Mouse (Mus musculus): Measurements from ENCODE around the gene St7l. TPM values are rescaled to one million over a fixed set of nuclear protein-coding genes. Genes with fewer than 3 reads are reported as not detected.
A peak's percentile ranks its signal among the peaks of the same experiment; 100 is the strongest.

St7l gene
- polyA plus RNA-seq, 1 experiment: 13.7 TPM

DNA sequence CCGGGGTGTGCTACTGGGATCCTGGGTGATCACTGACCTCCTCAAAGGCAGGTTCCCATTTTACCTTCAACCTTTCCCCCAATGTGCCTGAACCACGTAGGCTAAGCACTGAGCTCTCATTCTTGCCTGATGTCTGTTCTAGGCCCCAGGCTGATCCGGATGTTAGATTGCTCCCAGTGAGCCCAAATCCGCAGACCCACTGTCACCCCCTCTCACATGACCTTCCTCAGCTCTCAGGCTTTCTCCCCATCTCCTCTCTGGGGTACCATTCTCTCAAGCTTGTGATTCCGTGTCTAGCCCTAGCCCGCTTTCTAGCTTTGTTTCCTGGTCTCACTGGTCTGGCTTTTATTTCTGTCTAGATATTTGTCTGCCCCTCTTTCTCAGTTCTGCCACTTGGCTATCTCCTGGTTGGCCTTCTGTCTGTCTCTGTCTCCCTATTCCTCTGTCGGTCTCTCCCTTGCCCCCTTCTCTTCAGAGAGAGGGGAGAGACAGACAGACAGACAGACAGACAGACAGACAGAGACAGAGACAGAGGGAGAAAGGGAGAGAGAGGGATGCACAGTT lies 102.3 kb downstream of the St7l start:
- Histone ChIP-seq H3K4me1 (ENCODE audit: control insufficient read depth, insufficient read depth, low read length) (peaks cover 5% of the 10 kb centered on the region; the same call in 1 of the 2 replicates), H3K27ac (ENCODE audit: insufficient read depth, low read length) (no peak overlapping the region), H3K4me3 (replicated peaks; ENCODE audit: insufficient read depth, low read depth, low read length) (no peak overlapping the region), H3K27me3 (ENCODE audit: control insufficient read depth, insufficient read depth, low read length) (peaks cover 6% of the 10 kb centered on the region; the same call in 1 of the 2 replicates)
- no peak for TF ChIP-seq POLR2A (IDR thresholded peaks at IDR 0.05; ENCODE audit: borderline replicate concordance, insufficient read depth, low read length)
- TF ChIP-seq CTCF (IDR thresholded peaks at IDR 0.05; ENCODE audit: borderline replicate concordance, insufficient read depth, low read depth, low read length): no peak
- no peak for DNase-seq
- 87% methylated on average over 7 of the region's 7 CpGs for WGBS

DNA sequence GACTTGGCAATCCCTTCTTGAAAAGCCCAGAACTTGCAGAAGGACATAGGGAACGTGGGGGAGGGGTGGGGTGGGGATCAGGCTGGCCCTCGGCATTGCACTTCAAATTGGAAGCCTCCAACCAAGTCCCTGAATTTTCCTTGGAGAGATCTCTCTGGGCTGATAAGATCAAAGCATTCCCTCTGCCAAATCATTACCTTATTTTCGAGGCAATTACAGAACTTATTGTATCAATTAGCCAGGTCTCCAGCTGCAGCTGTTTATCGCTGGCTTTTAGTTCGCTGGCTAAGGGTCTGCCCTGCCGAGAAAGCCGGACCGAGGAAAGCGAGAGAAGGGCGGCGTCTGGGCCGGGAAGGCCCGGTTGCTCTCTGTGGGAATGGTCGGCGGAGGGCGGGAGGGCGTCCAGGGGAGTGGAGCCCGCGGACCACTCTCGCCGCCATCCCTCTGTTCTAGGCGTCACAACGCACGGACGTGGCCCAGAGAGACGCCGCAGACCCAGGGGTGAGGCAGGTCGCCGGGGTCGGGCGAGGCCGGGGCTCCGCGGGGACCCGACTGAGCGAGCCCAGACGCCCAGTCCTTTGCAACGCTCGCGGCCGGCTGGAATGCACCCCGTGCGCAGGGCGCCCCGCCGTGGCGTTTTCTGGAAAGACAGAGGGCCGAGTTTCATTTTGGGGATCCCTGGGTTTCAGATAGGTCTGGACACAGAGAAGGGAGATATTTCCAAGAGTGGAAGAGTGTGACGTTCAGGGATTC lies 103.9 kb downstream of the St7l start:
- H3K4me1 ChIP-seq (ENCODE audit: control insufficient read depth, insufficient read depth, low read length): no peaks in the 10 kb centered on the region
- TF ChIP-seq POLR2A (IDR thresholded peaks at IDR 0.05; ENCODE audit: borderline replicate concordance, insufficient read depth, low read length) (no peak), CTCF (IDR thresholded peaks at IDR 0.05; ENCODE audit: borderline replicate concordance, insufficient read depth, low read depth, low read length) (peak; percentile 47; the same call in 1 of the 2 replicates)
- H3K27ac ChIP-seq (ENCODE audit: insufficient read depth, low read length): no peak overlapping the region
- DNase-seq: peak; percentile 65 to 67
- no peaks in the 10 kb centered on the region; the same call in 1 of the 2 replicates for H3K27me3 ChIP-seq (ENCODE audit: control insufficient read depth, insufficient read depth, low read length)
- peak overlapping the region; percentile 66 for H3K4me3 ChIP-seq (replicated peaks; ENCODE audit: insufficient read depth, low read depth, low read length)
- 3% methylated on average over 49 of the region's 49 CpGs for WGBS

Other genes starting within 250 kb of the St7l start
- gene Slc16a1, start 225.3 kb upstream of the St7l start, polyA plus RNA-seq (2012; rRNA removed): 29.9 and 31.9 TPM in 2 replicates
- gene Ppm1j, start 82.9 kb upstream of the St7l start, polyA plus RNA-seq (2012; rRNA removed): 4.5 and 6.1 TPM in 2 replicates
- 0.41 and 0.43 TPM in 2 replicates for gene Fam19a3, start 82.2 kb upstream of the St7l start, polyA plus RNA-seq (2012; rRNA removed)
- gene Rhoc, start 75.6 kb upstream of the St7l start, polyA plus RNA-seq (2012; rRNA removed): 30.6 and 31.2 TPM in 2 replicates
- 3.2 and 4.1 TPM in 2 replicates for gene Mov10, start 45.4 kb upstream of the St7l start, polyA plus RNA-seq (2012; rRNA removed)
- 45.6 and 53.7 TPM in 2 replicates for gene Capza1, start 500 bp downstream of the St7l start, polyA plus RNA-seq (2012; rRNA removed)
- 0.40 and 0.44 TPM in 2 replicates for gene Wnt2b, start 97.9 kb downstream of the St7l start, polyA plus RNA-seq (2012; rRNA removed)
- 7.4 TPM in 2 replicates for gene Cttnbp2nl, start 189.1 kb downstream of the St7l start, polyA plus RNA-seq (2012; rRNA removed)
- not detected in 2 replicates for gene 4930564D02Rik, start 202.8 kb downstream of the St7l start, polyA plus RNA-seq (2012; rRNA removed)

Measured in cerebellum, adult 2 months (tissue).